In genomic region chr11:94998041-94998531, GRCm38 (mm10) we compare ENCODE assay signal across 9 mouse cellular contexts. TPM values are rescaled to one million over a fixed set of nuclear protein-coding genes. Genes with fewer than 3 reads are reported as not detected.
DNase-seq lines count a peak whose midpoint lies in the region; ATAC-seq lines count a peak whose summit lies in the region.
"Had no signal": no experiment of that assay in that cellular context is flagged by ENCODE, and none has a peak within 500 bp of the region (broad histone marks: within the 10 kb centered on the region; RNA-seq: fewer than 3 reads in every experiment).

No protein-coding gene starts in this region.

- peak; percentile 42 for DNase-seq in cerebellum, adult 11 months
- no peak for DNase-seq in cerebellum, postnatal 4 days (ENCODE audit: low spot score in 2 of 2)
- peak; percentile 80 for DNase-seq in right cerebral cortex, adult 18-20 months
- DNase-seq in right cerebral cortex, postnatal 14 days: no peak
- peak; percentile 37 for DNase-seq in lung, postnatal 25 days (ENCODE audit: low spot score)
- peak; percentile 93 for DNase-seq in thymus, postnatal 25 days
- no peak for DNase-seq in kidney, adult 8-10 months

- peak; percentile 57 for ATAC-seq in inflammation-experienced regulatory T-cells, adult 6 months

RNA-seq across cellular contexts. Expression of gene Ppp1r9b, which starts 7.3 kb away (rescaled TPM):
- polyA plus RNA-seq in inflammation-experienced regulatory T-cells, adult 6 months (2017; shearing (Covaris generic)): 10 to 100 TPM; 19.1 to 24.8 (median 24.8) TPM

RNA-seq across cellular contexts. Expression of gene Samd14, which starts 11.6 kb away (rescaled TPM):
- polyA plus RNA-seq in inflammation-experienced regulatory T-cells, adult 6 months (2017; shearing (Covaris generic)): under 1 TPM; 0.18 to 0.61 (median 0.46) TPM

RNA-seq across cellular contexts. Expression of gene Sgca, which starts 22.0 kb away (rescaled TPM):
- not detected for polyA plus RNA-seq in inflammation-experienced regulatory T-cells, adult 6 months (2017; shearing (Covaris generic))

RNA-seq across cellular contexts. Expression of gene Hils1, which starts 30.7 kb away (rescaled TPM):
- not detected for polyA plus RNA-seq in inflammation-experienced regulatory T-cells, adult 6 months (2017; shearing (Covaris generic))
- polyA plus RNA-seq: large intestine, adult 2 months had no signal

RNA-seq across cellular contexts. Expression of gene Pdk2, which starts 43.1 kb away (rescaled TPM):
- 1 to 10 TPM; 2.4 to 9.2 (median 8.2) TPM for polyA plus RNA-seq in inflammation-experienced regulatory T-cells, adult 6 months (2017; shearing (Covaris generic))

Comparison
In these comparisons a context has a peak if more than half of its experiments do, and no peak if none do; other contexts are left out.
1. DNase-seq: peak in cerebellum, adult 11 months (single experiment), right cerebral cortex, adult 18-20 months (single experiment), lung, postnatal 25 days (single experiment) and thymus, postnatal 25 days (single experiment); none in cerebellum, postnatal 4 days (0 of 2), right cerebral cortex, postnatal 14 days (single experiment) and kidney, adult 8-10 months (0 of 2).